Mouse (Mus musculus) urinary bladder, postnatal 25 days (tissue): ENCODE measurements around the gene Cenpv.

Source experiments
- DNase-seq: peaks from one replicate; pipeline ENCODE4 v3.0.0; 2022; ENCODE audit warnings: low spot score

Cenpv gene

GRCm38 (mm10) chr11:62539089-62539890, at the start of gene Cenpv:
TSS of gene Cenpv (minus strand) at chr11:62539261.
- DNase-seq = peak; percentile 74

GRCm38 (mm10) chr11:62587034-62587433, 48.0 kb upstream of the Cenpv start:
- no peak for DNase-seq

GRCm38 (mm10) chr11:62584671-62585206, 45.7 kb upstream of the Cenpv start:
- no peak for DNase-seq

GRCm38 (mm10) chr11:62583031-62583430, 44.0 kb upstream of the Cenpv start:
- no peak for DNase-seq

- DNase-seq = no peak
These were observed 37.6 kb upstream of the Cenpv start for GRCm38 (mm10) chr11:62576530-62577152.

- peak; percentile 29 for DNase-seq
These were observed 36.8 kb upstream of the Cenpv start for GRCm38 (mm10) chr11:62575659-62576438.

DNA sequence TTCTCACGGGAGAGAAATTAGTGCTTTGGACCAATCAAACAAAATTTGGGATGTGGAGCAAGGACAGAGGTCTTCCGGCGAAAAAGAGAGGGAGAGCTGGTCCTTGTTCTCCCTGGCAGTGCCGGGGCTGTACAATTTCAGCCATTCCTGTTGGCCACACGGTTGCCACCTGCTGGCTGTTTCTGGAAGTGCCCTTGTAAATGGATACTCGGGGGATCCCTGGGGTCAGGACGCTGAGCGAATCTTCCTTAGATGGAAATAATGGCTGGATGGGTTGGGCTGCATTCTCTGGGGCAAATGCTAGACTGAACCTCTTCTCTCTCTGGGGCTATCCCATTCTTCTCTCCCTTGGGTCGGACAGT, 36.2 kb upstream of the Cenpv start:
- DNase-seq = peak; percentile 86

GRCm38 (mm10) chr11:62574703-62575085, 35.6 kb upstream of the Cenpv start:
- DNase-seq = no peak

- no peak for DNase-seq
These were observed 35.1 kb upstream of the Cenpv start, which contains the start of gene Trpv2 for GRCm38 (mm10) chr11:62573959-62574702. TSS of gene Trpv2 (plus strand) at chr11:62574486.

DNA sequence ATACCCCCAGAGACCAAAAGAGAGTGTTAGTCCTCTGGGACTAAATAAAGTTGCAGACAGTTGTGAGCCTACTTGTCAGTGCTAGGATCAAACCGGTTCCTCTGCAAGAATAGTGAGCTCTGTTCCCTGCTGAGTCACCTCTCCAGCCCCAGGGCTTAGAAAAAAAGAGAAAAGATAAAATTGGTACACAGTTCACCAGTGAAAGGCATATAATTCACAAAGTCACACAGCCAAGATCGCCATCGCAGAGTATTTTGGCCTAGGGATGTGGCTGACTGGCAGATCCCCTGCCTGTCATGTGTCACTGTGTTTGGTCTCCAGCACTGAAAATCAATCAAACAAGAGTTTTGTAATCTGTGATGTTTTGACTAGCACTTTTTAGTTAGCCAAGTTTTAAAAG, 29.2 kb upstream of the Cenpv start:
- no peak for DNase-seq

DNA sequence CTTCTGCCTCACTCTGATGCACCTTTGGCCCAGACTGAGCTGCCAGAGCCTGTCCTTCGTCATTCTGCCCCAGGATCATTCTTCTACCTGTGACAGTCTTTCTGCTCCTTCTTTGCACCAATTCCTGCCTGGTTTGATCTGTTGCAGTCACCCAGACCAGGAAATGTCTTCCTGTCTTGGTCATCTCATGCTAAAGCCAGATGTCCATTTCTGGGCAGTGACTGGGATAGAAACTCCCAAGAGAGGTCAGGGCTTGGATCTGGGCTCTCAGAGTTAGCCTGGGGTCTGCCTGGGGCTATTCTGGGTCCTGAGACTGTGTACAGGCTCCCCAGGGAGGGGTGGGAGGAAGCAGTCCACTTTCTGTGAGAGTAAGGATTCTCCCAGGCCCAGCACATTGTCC, 27.1 kb upstream of the Cenpv start:
- no peak for DNase-seq

DNA sequence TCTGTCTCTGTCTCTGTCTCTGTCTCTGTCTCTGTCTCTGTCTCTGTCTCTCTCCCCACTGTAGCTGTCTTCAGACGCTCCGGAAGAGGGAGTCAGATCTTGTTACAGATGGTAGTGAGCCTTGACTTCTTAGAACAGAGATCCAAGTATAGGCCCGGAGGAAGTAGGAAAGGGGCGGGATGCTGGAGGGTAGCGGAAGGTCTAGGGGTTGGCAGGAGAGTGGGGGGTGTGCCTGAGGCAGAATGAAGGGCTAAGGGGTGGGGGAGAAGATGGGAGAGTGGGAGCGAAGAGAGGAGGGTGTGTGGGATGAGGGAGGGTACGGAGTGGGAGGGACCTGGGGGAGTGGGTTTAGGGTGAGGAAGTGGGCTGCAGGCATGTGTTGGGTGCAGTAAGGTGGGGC, 26.7 kb upstream of the Cenpv start:
- no peak for DNase-seq

- DNase-seq = no peak
These were observed 24.5 kb upstream of the Cenpv start for GRCm38 (mm10) chr11:62563590-62563989.

GRCm38 (mm10) chr11:62560463-62561016, 21.5 kb upstream of the Cenpv start:
- DNase-seq = peak; percentile 31

- DNase-seq = peak; percentile 45
These were observed 20.0 kb upstream of the Cenpv start for GRCm38 (mm10) chr11:62558961-62559646.

DNA sequence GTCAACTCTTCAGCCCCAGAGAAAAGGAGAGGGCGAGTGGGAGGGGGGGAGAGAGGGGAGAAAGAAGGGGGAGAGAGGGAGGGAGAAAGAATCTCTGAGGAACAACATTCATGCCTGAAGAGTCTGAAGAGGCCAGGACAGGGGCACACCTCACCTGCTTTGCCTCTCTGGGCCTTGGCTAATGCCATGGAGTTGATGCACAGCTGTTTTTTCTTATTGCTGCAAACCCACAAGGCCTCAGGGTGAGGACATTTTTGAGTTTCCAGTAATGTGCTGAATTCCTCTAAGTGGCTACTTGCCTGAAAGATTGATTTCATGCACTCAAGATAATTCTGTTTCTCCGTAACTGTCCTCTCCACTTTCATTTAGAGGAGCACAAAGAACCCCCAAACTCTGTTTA, 19.1 kb upstream of the Cenpv start:
- no peak for DNase-seq

DNA sequence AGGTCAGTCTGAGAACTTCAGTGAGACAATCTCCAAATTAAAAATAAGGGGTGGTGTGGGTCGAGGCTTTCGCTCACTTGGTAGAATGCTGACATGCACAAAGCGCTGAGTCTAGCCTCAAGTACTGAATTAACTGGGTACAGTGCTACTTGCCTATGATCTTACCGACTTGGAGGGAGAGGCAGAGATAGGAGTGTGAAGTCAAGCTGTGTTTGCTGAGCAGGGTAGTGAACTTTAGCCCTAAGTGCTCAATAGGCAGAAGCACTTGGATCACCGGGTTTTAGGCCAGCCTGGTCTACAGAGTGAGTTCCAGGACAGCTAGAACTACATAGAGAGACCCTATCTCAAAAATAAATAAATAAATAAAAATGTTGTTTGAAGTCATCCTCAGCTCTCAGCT, 18.1 kb upstream of the Cenpv start:
- no peak for DNase-seq

GRCm38 (mm10) chr11:62555896-62556412, 16.9 kb upstream of the Cenpv start:
- DNase-seq = no peak

GRCm38 (mm10) chr11:62554934-62555517, 16.0 kb upstream of the Cenpv start:
- DNase-seq = no peak

GRCm38 (mm10) chr11:62554163-62554855, 15.2 kb upstream of the Cenpv start:
- no peak for DNase-seq
